In the genomic region with DNA sequence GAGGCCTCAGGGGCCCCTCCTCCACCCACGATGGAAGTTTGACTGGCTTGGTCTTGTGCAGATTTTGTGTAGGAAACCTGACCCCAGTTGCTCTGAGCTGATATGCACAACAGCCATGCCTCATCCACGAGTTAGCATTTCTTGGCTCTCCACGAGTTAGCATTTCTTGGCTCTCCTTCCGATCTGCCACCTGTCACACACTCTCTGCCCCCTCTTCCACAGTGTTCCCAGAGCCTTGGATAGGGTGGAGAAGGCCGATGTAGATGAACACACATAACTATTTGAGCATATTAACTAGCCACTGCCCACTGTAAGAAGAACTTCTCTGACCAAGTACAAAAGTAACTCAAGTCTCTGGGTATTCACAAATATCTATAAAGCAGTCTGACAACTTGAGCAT, we compare ENCODE assay signal across 24 mouse cellular contexts. TPM values are rescaled to one million over a fixed set of nuclear protein-coding genes. Genes with fewer than 3 reads are reported as not detected.
"Had no signal": no experiment of that assay in that cellular context is flagged by ENCODE, and none has a peak within 500 bp of the region (broad histone marks: within the 10 kb centered on the region; RNA-seq: fewer than 3 reads in every experiment).

No protein-coding gene starts in this region.

- H3K36me3 ChIP-seq: hindbrain, embryonic 10.5 days; hindbrain, embryonic 12.5 days; intestine, embryonic 15.5 days; limb, embryonic 13.5 days; limb, embryonic 15.5 days; liver, embryonic 12.5 days had no signal

- ATAC-seq: hindbrain, embryonic 16.5 days; inflammation-experienced regulatory T-cells, adult 6 months; intestine, embryonic 15.5 days; intestine, postnatal 0 days; liver, embryonic 12.5 days had no signal

- DNase-seq: heart, adult 2 months; heart, postnatal 10 days; heart, postnatal 4 days; kidney, adult 18-20 months; kidney, adult 8-10 months; kidney, postnatal 10 days; kidney, postnatal 25 days; kidney, postnatal 4 days; left cerebral cortex, postnatal 4 days had no signal

- H3K4me2 ChIP-seq: heart, embryonic 11.5 days; hindbrain, embryonic 12.5 days; intestine, embryonic 15.5 days; limb, embryonic 13.5 days; limb, embryonic 15.5 days; liver, embryonic 12.5 days had no signal

- H3K27ac ChIP-seq: heart, adult 2 months; hindbrain, embryonic 10.5 days; hindbrain, embryonic 12.5 days; hindbrain, embryonic 14.5 days; intestine, embryonic 15.5 days; layer of hippocampus, adult 2 months; limb, embryonic 13.5 days; limb, embryonic 15.5 days; liver, embryonic 12.5 days; liver, embryonic 14.5 days had no signal

- H3K27me3 ChIP-seq: hindbrain, embryonic 12.5 days; intestine, embryonic 15.5 days; limb, embryonic 13.5 days; limb, embryonic 15.5 days; liver, embryonic 12.5 days had no signal

- H3K4me3 ChIP-seq: heart, adult 2 months; hindbrain, embryonic 10.5 days; hindbrain, embryonic 12.5 days; intestine, embryonic 15.5 days; layer of hippocampus, adult 2 months; limb, embryonic 13.5 days; limb, embryonic 15.5 days; liver, embryonic 12.5 days had no signal

- H3K9me3 ChIP-seq: hindbrain, embryonic 10.5 days; hindbrain, embryonic 12.5 days; intestine, embryonic 15.5 days; limb, embryonic 13.5 days; limb, embryonic 15.5 days; liver, embryonic 12.5 days had no signal

- H3K4me1 ChIP-seq: intestine, embryonic 15.5 days; limb, embryonic 13.5 days; limb, embryonic 15.5 days; liver, embryonic 12.5 days had no signal

- H3K9ac ChIP-seq: hindbrain, embryonic 12.5 days; hindbrain, embryonic 14.5 days; intestine, embryonic 15.5 days; limb, embryonic 13.5 days; limb, embryonic 15.5 days; liver, embryonic 12.5 days; liver, embryonic 14.5 days had no signal

RNA-seq across cellular contexts. Expression of gene Cfap44, which starts 33.9 kb away (rescaled TPM):
- total RNA-seq: heart, adult 2 months; heart, postnatal 10 days; heart, postnatal 25 days; heart, postnatal 4 days; liver, adult 2 months had no signal
- polyA plus RNA-seq: inflammation-experienced regulatory T-cells, adult 6 months; intestine, postnatal 0 days; liver, adult 2 months had no signal
